Mouse (Mus musculus): Measurements from ENCODE around the gene Gm45208.

DNA sequence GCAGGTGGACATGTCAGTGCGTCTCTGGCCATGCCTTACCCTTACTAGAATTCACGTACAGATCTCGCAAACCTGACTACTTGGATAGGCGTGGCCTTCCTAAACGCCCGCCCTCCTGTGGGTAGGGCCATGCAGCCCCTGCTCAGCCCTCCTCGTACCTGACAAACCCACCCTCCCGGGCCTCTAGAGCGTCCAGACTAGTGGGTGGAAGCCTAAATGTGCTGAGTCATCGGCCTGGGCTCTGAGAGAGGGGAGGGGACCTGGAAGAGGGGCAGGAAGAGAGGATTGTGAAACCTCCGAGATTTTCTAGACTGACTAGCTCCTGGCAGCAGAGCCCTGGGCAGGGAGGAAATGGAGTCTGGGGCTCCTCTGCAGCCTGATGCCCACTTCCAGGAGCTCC lies 43.7 kb downstream of the Gm45208 start:
- TF ChIP-seq CTCF (IDR thresholded peaks at IDR 0.05; ENCODE audit: low read depth, low read length) (no peak), GATA1 (IDR thresholded peaks at IDR 0.05; ENCODE audit: borderline replicate concordance, low read length) (no peak)

Measured in G1E (cell line).